Mouse (Mus musculus) E14TG2a.4 (cell line): ENCODE results near the gene Ube2h.

Experiments used
- CTCF ChIP-seq: conservative IDR thresholded peaks from 2 replicates; pipeline ENCODE4 v1.5.1; 2014; ENCODE audit warnings: low read length
- NANOG ChIP-seq: IDR thresholded peaks from 2 replicates; pipeline ENCODE4 v1.6.1; 2014; ENCODE audit warnings: borderline replicate concordance, low read length, mixed read lengths
- POU5F1 ChIP-seq: IDR thresholded peaks from 2 replicates; pipeline ENCODE4 v1.6.1; 2014; ENCODE audit warnings: low read length, borderline replicate concordance

DNA sequence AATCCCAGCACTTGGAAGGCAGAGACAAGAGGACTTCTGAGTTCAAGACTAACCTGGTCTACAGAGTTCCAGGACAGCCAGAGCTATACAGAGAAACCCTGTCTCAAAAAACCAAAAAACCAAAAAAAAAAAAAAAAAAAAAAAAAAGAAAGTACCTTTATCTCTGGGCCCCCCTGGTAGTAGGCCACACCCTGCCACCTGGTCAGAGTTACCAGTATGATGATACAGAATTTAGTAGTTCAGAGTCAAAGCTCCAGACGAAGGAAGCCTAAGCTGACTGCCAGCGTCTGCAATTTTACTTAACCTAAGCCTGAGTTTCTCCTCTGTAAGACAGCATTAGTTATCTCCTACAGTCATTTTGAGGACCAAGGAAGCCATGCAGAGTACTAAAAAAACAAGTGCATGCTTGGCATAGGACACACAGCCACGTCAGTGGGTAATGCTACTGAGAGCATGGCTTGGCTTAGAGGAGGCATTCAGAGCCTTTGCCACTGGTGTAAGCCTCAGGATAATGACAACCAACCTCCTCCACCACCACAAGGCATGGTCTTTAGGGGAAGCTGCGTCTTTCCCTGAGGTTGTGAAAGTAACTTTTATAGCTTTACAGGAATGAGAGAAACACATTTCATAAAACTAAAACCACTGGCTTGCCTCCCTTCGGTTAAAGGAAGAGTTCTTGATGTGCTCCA is 29.0 kb downstream of the Ube2h start:
- TF ChIP-seq NANOG (no peak), CTCF (no peak), POU5F1 (no peak)
